Mouse (Mus musculus) lung, postnatal 0 days (tissue): ENCODE results near the gene Tarbp2. TPM values are rescaled to one million over a fixed set of nuclear protein-coding genes. Genes with fewer than 3 reads are reported as not detected.
A peak's percentile ranks its signal among the peaks of the same experiment; 100 is the strongest.

Source experiments
- ATAC-seq: fragments of 200-750 bp; cut with Nextera tagmentation; 2 replicates; pipeline ENCODE4 v1.8.0; 2017; ENCODE audit warnings: moderate library complexity
- DNase-seq: peaks from one replicate; pipeline ENCODE4 v3.0.0-alpha.2; 2016; ENCODE audit warnings: low spot score
- H3K27ac ChIP-seq: fragments of 300-500 bp; sonication (generic); 2 replicates; pipeline ENCODE4 v1.5.1; 2014; ENCODE audit warnings: antibody characterized with exemption, mild to moderate bottlenecking, low read length, mixed read lengths
- H3K27me3 ChIP-seq: fragments of 300-500 bp; sonication (generic); replicated peaks from 2 replicates; pipeline ENCODE4 v1.6.1; 2014; ENCODE audit warnings: low read length, mixed read lengths; ENCODE audit not compliant: insufficient read depth
- H3K36me3 ChIP-seq: fragments of 300-500 bp; sonication (generic); 2 replicates; pipeline ENCODE4 v1.6.1; 2014; ENCODE audit warnings: low read length, mixed read lengths; ENCODE audit not compliant: insufficient read depth
- H3K4me1 ChIP-seq: fragments of 300-500 bp; sonication (generic); 2 replicates; pipeline ENCODE4 v1.6.1; 2014; ENCODE audit warnings: antibody characterized with exemption, low read depth, low read length, mixed read lengths; ENCODE audit not compliant: insufficient read depth
- H3K4me2 ChIP-seq: fragments of 300-500 bp; sonication (generic); replicated peaks from 2 replicates; pipeline ENCODE4 v1.6.1; 2014; ENCODE audit warnings: low read depth, mild to moderate bottlenecking, low read length, moderate library complexity, mixed read lengths
- H3K4me3 ChIP-seq: fragments of 300-500 bp; sonication (generic); 2 replicates; pipeline ENCODE4 v1.5.1; 2014; ENCODE audit warnings: low read depth, low read length
- H3K9ac ChIP-seq: fragments of 300-500 bp; sonication (generic); replicated peaks from 2 replicates; pipeline ENCODE4 v1.6.1; 2014; ENCODE audit warnings: low read depth, mild to moderate bottlenecking
- H3K9me3 ChIP-seq: fragments of 300-500 bp; sonication (generic); 2 replicates; pipeline ENCODE4 v1.6.1; 2016; ENCODE audit warnings: low read length, mixed read lengths
- CTCF ChIP-seq: IDR thresholded peaks from 2 replicates; pipeline ENCODE4 v1.5.1; 2016; ENCODE audit warnings: antibody characterized with exemption, mild to moderate bottlenecking
- EP300 ChIP-seq: IDR thresholded peaks from 2 replicates; pipeline ENCODE4 v1.6.1; 2016; ENCODE audit warnings: antibody characterized with exemption, mild to moderate bottlenecking, control low read depth
- WGBS: fragments of 180-500 bp; shearing (Covaris S2); extraction: QIAGEN DNeasy Blood & Tissue Kit; methylation state at CpG from one replicate; pipeline ENCODE4 v1.1.7; 2014; 5-methylcytosine and 5-hydroxymethylcytosine counted together
- polyA plus RNA-seq: library from polyadenylated mRNA; unstranded; fragments of >200 nt; fragmentation: Nextera tagmentation; extraction: Ambion mirVana; gene quantifications from 2 replicates; pipeline ENCODE4 v1.2.1, GENCODE M21; 2015

Tarbp2 gene
- polyA plus RNA-seq, 1 experiment from 2014 or later: 42.8 TPM

DNA sequence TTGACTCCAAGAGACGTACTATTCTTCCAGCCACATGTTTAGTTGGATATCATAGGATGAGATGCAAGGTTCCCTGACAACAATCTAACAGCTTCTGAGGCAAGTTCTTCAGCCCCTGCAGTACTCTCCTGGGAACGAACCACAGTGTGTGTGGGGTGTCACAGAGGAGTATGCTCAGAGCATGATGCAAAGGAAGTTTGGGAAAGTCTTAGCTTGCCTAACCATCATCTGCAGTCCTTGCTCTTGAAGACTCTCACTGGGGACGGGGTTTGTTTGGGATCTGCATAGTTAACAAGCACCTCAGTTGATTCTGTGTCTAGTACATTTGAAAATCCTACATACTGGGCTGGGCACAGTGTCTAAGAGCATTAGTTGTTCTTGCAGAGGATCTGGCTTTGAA is 9.7 kb upstream of the Tarbp2 start:
- H3K27me3 ChIP-seq: no peaks in the 10 kb centered on the region
- H3K36me3 ChIP-seq: peaks cover 8% of the 10 kb centered on the region; the same call in 1 of the 2 replicates
- 76% methylated on average over 3 of the region's 3 CpGs for WGBS
- ATAC-seq (no peak), DNase-seq (no peak)
- no peaks in the 10 kb centered on the region; the same call in 1 of the 2 replicates for H3K4me1 ChIP-seq
- no peak overlapping the region for H3K27ac ChIP-seq
- H3K4me3 ChIP-seq: no peak overlapping the region
- no peak for TF ChIP-seq CTCF
- TF ChIP-seq EP300: no peak
- H3K9me3 ChIP-seq: no peaks in the 10 kb centered on the region
- no peak overlapping the region for H3K4me2 ChIP-seq
- H3K9ac ChIP-seq: no peak overlapping the region

DNA sequence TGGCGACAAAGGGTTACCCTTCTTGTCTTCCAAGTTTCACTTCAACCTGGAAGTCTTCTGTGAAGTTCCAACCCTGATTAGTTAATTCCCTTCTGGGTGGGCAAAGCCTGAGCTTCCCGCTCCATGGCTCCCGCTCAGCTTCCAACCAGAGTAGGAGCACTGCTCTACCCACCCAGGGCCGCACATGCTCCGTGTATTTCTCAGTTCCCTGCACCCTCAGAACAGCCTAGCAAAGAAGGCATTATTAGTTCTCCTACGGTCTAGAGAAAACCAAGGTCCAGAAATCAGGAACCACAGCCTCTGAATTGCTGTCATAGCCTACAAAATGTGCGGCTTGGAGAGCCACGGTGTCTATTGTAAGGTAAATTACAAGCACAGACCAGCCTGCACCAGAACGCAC is 7.9 kb upstream of the Tarbp2 start:
- Histone ChIP-seq H3K4me1 (no peaks in the 10 kb centered on the region; the same call in 1 of the 2 replicates), H3K9ac (peak overlapping the region; percentile 50), H3K9me3 (no peaks in the 10 kb centered on the region), H3K4me2 (peak overlapping the region; percentile 99), H3K4me3 (peak overlapping the region; percentile 60), H3K27ac (peak overlapping the region; percentile 57), H3K36me3 (no peaks in the 10 kb centered on the region), H3K27me3 (no peaks in the 10 kb centered on the region)
- 8% methylated on average over 9 of the region's 9 CpGs for WGBS
- TF ChIP-seq EP300: no peak
- TF ChIP-seq CTCF: no peak
- DNase-seq (no peak), ATAC-seq (peak; percentile 27)

DNA sequence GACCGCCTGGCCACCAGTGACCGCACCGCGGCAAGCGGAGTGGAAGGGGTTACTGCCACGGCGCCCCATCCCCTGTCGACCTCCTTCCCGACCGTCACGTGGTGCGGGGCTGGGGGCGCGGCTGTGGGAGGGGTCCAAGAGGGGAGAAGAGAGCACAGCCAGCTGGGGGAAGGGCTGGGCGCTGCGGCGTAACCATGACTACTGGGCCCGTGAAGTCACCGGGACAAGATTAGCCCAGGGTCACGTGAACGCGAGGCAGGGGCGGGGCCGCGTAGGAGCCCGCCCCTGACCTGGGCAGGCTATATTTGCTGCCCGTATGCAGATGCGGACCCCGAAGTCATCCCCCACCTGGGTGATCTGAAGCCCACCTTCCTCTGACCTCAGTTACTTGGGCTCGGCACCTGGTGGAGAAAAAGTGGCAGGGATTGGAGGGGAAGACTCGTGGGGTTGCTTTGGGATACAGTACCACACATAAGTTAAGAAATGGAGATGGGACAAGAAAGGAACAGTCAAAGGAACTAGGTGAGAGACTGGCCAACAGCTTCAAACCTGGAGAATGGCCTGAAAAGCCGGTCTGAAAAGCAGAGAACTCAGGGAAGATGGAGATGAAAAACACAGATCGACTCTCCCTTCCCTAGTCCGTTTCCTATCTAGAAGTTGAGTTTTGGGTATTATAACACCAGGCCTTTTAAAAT is 7.3 kb upstream of the Tarbp2 start:
- peak; percentile 97 for ATAC-seq
- H3K9me3 ChIP-seq: no peaks in the 10 kb centered on the region
- H3K4me3 ChIP-seq: peak overlapping the region; percentile 60
- H3K4me1 ChIP-seq: no peaks in the 10 kb centered on the region; the same call in 1 of the 2 replicates
- DNase-seq: peak; percentile 93
- H3K27me3 ChIP-seq: no peaks in the 10 kb centered on the region
- 3% methylated on average over 29 of the region's 34 CpGs for WGBS
- H3K36me3 ChIP-seq: no peaks in the 10 kb centered on the region
- H3K9ac ChIP-seq: peak overlapping the region; percentile 50
- TF ChIP-seq EP300 (no peak), CTCF (peak; percentile 2; the same call in 1 of the 2 replicates)
- H3K4me2 ChIP-seq: peak overlapping the region; percentile 99
- peak overlapping the region; percentile 57 for H3K27ac ChIP-seq

DNA sequence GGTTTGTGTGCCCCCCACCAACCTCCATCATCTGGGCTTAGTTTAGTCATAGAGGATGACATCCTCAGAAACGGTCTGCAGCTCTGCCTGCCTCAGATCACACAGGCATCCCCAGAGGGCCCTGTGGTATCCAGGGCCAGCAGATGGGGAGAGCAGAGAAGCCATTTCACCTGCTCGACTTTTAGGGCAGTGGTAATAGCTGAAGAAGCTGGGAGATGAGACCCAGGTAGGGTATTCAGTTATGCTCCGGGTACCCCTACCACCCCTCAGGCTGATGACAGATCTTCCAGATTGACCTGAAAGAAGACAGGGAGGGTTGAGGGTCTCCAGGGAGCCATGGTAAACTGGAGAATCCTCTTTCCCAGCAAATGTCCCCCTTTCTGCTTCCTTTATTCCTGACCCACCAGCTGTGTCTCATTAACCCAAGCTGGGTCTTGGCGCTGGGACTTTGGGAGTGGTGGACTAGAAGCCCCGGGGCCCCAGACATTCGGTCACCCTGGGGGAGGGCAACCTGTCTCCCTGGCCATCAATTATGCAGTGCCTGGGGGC is 6.6 kb upstream of the Tarbp2 start:
- Histone ChIP-seq H3K4me1 (no peaks in the 10 kb centered on the region; the same call in 1 of the 2 replicates), H3K9ac (no peak overlapping the region)

DNA sequence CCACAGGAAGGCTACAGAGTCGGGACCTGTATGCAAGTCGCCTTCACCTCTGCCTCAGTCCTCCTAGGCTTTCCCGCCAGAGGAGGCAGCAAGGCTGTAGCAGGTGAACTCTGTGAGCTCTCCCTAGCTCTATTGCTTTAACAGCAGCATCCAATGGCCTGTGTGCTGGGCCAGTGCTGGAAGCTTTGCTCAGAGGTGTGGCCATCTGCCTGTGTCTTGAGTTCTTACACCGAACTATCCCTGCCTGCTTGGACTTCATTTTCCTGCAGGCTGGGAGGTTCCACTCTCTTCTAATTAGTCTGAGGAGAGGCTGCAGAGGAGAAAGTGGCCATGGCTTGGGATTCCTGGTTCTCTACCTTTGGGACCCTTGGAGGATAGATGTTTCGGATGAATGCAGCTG is 6.0 kb upstream of the Tarbp2 start:
- Histone ChIP-seq H3K4me2 (no peak overlapping the region), H3K27ac (no peak overlapping the region), H3K4me3 (no peak overlapping the region), H3K9ac (no peak overlapping the region), H3K27me3 (no peaks in the 10 kb centered on the region), H3K36me3 (no peaks in the 10 kb centered on the region), H3K4me1 (no peaks in the 10 kb centered on the region; the same call in 1 of the 2 replicates), H3K9me3 (no peaks in the 10 kb centered on the region)
- no peak for TF ChIP-seq CTCF
- no peak for TF ChIP-seq EP300
- DNase-seq: no peak
- whole genome bisulfite sequencing: 49% methylated on average over 5 of the region's 5 CpGs
- ATAC-seq: no peak

More for the DNA sequence above, 6.6 kb upstream of the Tarbp2 start:
- Histone ChIP-seq H3K27ac (no peak overlapping the region), H3K27me3 (no peaks in the 10 kb centered on the region), H3K36me3 (no peaks in the 10 kb centered on the region), H3K4me3 (no peak overlapping the region), H3K4me2 (peak overlapping the region; percentile 99), H3K9me3 (no peaks in the 10 kb centered on the region)
- WGBS: 17% methylated on average over 6 of the region's 6 CpGs
- TF ChIP-seq CTCF: no peak
- TF ChIP-seq EP300: no peak
- DNase-seq (no peak), ATAC-seq (no peak)

DNA sequence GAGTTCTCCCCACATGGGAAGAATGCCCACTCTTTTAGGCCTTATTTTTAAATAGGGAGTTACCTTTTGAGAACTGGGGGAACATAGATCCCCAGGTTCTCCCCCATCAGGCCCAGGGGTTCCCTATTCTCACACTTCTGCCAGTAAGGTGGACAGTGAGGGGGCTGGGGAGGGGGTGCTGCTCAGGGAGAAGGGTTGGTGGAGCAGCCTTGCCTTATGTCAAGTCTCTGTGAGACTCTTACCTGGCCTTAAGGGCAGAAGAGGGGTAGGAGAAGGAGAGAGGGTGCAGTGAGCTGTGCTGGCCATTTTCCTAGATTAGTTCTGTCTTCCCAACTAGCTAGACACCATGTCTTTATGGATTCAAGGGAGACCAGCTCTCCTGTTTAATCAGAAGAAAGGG is 5.5 kb upstream of the Tarbp2 start:
- ATAC-seq (no peak), DNase-seq (no peak)
- H3K4me2 ChIP-seq: no peak overlapping the region
- no peak overlapping the region for H3K4me3 ChIP-seq
- H3K4me1 ChIP-seq: no peaks in the 10 kb centered on the region; the same call in 1 of the 2 replicates
- TF ChIP-seq EP300 (no peak), CTCF (no peak)
- H3K27me3 ChIP-seq: no peaks in the 10 kb centered on the region
- no peaks in the 10 kb centered on the region for H3K9me3 ChIP-seq
- no peaks in the 10 kb centered on the region for H3K36me3 ChIP-seq
- no peak overlapping the region for H3K27ac ChIP-seq
- no peak overlapping the region for H3K9ac ChIP-seq
